Mouse (Mus musculus) ES-E14 (cell line): ENCODE measurements around the gene Hinfp. TPM values are rescaled to one million over a fixed set of nuclear protein-coding genes. Genes with fewer than 3 reads are reported as not detected.

Source experiments
- DNase-seq: peaks from one replicate; pipeline ENCODE4 v3.0.0-alpha.2; 2013; ENCODE audit warnings: low read depth, low spot score
- H3K27ac ChIP-seq: 2 replicates; pipeline ENCODE4 v1.5.1; 2012; ENCODE audit warnings: low read depth, mild to moderate bottlenecking, low read length, moderate library complexity, mixed read lengths; ENCODE audit not compliant: poor library complexity, insufficient read depth, severe bottlenecking
- H3K36me3 ChIP-seq: 2 replicates; pipeline ENCODE4 v1.6.1; 2012; ENCODE audit warnings: mild to moderate bottlenecking, low read length, moderate library complexity, mixed read lengths; ENCODE audit not compliant: control insufficient read depth, poor library complexity, insufficient read depth, severe bottlenecking
- H3K4me1 ChIP-seq, 2 experiments: fragments of 150-350 bp in 1 of 2; sonication (generic) in 1 of 2; 2 replicates each; pipeline ENCODE4 v1.6.1; 2012; ENCODE audit warnings: low read length in 2 of 2, mild to moderate bottlenecking in 1 of 2, mixed read lengths in 1 of 2; ENCODE audit not compliant: control insufficient read depth in 2 of 2, insufficient read depth in 2 of 2, poor library complexity in 1 of 2
- H3K4me3 ChIP-seq, 2 experiments: fragments of 150-350 bp in 1 of 2; sonication (generic) in 1 of 2; 2 replicates each; pipeline ENCODE4 v1.5.1; 2012; ENCODE audit warnings: low read length in 2 of 2, low read depth in 1 of 2, mild to moderate bottlenecking in 1 of 2, mixed read lengths in 1 of 2; ENCODE audit not compliant: insufficient read depth in 1 of 2, poor library complexity in 1 of 2, severe bottlenecking in 1 of 2
- H3K9ac ChIP-seq: 2 replicates; pipeline ENCODE4 v1.6.1; 2012; ENCODE audit warnings: low read depth, mild to moderate bottlenecking, low read length, mixed read lengths; ENCODE audit not compliant: poor library complexity, insufficient read depth, severe bottlenecking
- H3K9me3 ChIP-seq: fragments of 150-350 bp; sonication (generic); 2 replicates; pipeline ENCODE4 v1.6.1; 2012; ENCODE audit warnings: low read depth, mild to moderate bottlenecking, low read length; ENCODE audit not compliant: control insufficient read depth, insufficient read depth
- CHD2 ChIP-seq: IDR thresholded peaks from 2 replicates; pipeline ENCODE4 v1.6.1; 2014; ENCODE audit warnings: mild to moderate bottlenecking, low read depth, low read length, inconsistent platforms
- HCFC1 ChIP-seq: IDR thresholded peaks from 2 replicates; pipeline ENCODE4 v1.6.1; 2012; ENCODE audit warnings: low read length, inconsistent platforms, borderline replicate concordance; ENCODE audit not compliant: insufficient read depth
- MAFK ChIP-seq: IDR thresholded peaks from 2 replicates; pipeline ENCODE4 v1.6.1; 2014; ENCODE audit warnings: mild to moderate bottlenecking, low read depth, low read length, inconsistent platforms; ENCODE audit not compliant: insufficient read depth
- ZC3H11A ChIP-seq: IDR thresholded peaks from 2 replicates; pipeline ENCODE4 v1.6.1; 2012; ENCODE audit warnings: low read depth, mild to moderate bottlenecking, inconsistent platforms, low read length, borderline replicate concordance
- ZNF384 ChIP-seq: IDR thresholded peaks from 2 replicates; pipeline ENCODE4 v1.6.1; 2012; ENCODE audit warnings: low read depth, low read length, inconsistent platforms
- in situ Hi-C, 2 experiments: fragments of 600-800 bp; cut with MboI; formaldehyde crosslinking; loops; one replicate each; pipeline ENCODE4 v1.15.1; 2025; ENCODE audit warnings: low sequenced_read_pairs in 2 of 2, inconsistent platforms in 1 of 2; ENCODE audit not compliant: unreplicated experiment in 2 of 2
- total RNA-seq: library from RNA; depleted of rRNA; stranded (reverse); fragments of 300-350 nt; gene quantifications from 2 replicates; pipeline ENCODE4 v1.2.3, GENCODE M21; 2012

Hinfp gene
- total RNA-seq, 1 experiment: 29.1 TPM

- peak within 1 kb of the TSS; percentile 78 for H3K9ac ChIP-seq
- TF ChIP-seq ZC3H11A (no peak), HCFC1 (peak; percentile 15; the same call in 1 of the 2 replicates)
- H3K27ac ChIP-seq: no peak within 1 kb of the TSS
- in situ Hi-C loops: no loop called here
- H3K4me3 ChIP-seq: peak within 1 kb of the TSS; percentile 88 to 91
- no peaks in the 10 kb centered on the region for H3K36me3 ChIP-seq
- no peaks in the 10 kb centered on the region for H3K9me3 ChIP-seq
- peak; percentile 95 for DNase-seq
- H3K4me1 ChIP-seq: peaks cover 0 to 3% of the 10 kb centered on the region in 2 experiments; a peak in 1 of 4 replicates
Measured at GRCm38 (mm10) chr9:44319887-44320798, 14.7 kb upstream of the Hinfp start, which contains the start of gene C2cd2l. TSS of gene C2cd2l (minus strand) at chr9:44320285.

- in situ Hi-C loops: no loop called here
- Histone ChIP-seq H3K9me3 (no peaks in the 10 kb centered on the region), H3K4me3 (peak overlapping the region; percentile 88 to 91), H3K27ac (no peak overlapping the region), H3K4me1 (peaks cover 0 to 3% of the 10 kb centered on the region in 2 experiments; a peak in 1 of 4 replicates), H3K36me3 (no peaks in the 10 kb centered on the region), H3K9ac (peak overlapping the region; percentile 78)
- DNase-seq: no peak
- TF ChIP-seq ZC3H11A: no peak
- no peak for TF ChIP-seq ZNF384
- TF ChIP-seq CHD2: no peak
- TF ChIP-seq HCFC1: no peak
- TF ChIP-seq MAFK: no peak
Measured at GRCm38 (mm10) chr9:44319105-44319886, 13.8 kb upstream of the Hinfp start.

GRCm38 (mm10) chr9:44318826-44319095, 13.3 kb upstream of the Hinfp start:
- Histone ChIP-seq H3K9ac (no peak overlapping the region), H3K36me3 (no peaks in the 10 kb centered on the region), H3K4me1 (peaks cover 0 to 3% of the 10 kb centered on the region in 2 experiments; a peak in 1 of 4 replicates), H3K9me3 (no peaks in the 10 kb centered on the region), H3K4me3 (no peak overlapping the region), H3K27ac (no peak overlapping the region)
- DNase-seq: no peak
- in situ Hi-C loops: no loop called here
- TF ChIP-seq MAFK (no peak), HCFC1 (no peak)

GRCm38 (mm10) chr9:44318076-44318825, 12.8 kb upstream of the Hinfp start:
- H3K9ac ChIP-seq: no peak overlapping the region
- no peaks in the 10 kb centered on the region for H3K36me3 ChIP-seq
- no peak for DNase-seq
- peaks cover 0 to 3% of the 10 kb centered on the region in 2 experiments; a peak in 1 of 4 replicates for H3K4me1 ChIP-seq
- no peak overlapping the region for H3K4me3 ChIP-seq
- TF ChIP-seq ZNF384 (no peak), CHD2 (no peak), ZC3H11A (no peak), MAFK (no peak), HCFC1 (no peak)
- H3K9me3 ChIP-seq: no peaks in the 10 kb centered on the region
- in situ Hi-C loops: no loop called here
- no peak overlapping the region for H3K27ac ChIP-seq
